Mouse (Mus musculus): ENCODE results near the gene Neu3. TPM values are rescaled to one million over a fixed set of nuclear protein-coding genes. Genes with fewer than 3 reads are reported as not detected.

The Neu3 gene
- polyA plus RNA-seq, 2 experiments: 3.0 to 3.2 TPM

- Histone ChIP-seq H3K27ac (replicated peaks; ENCODE audit: low read depth, low read length) (no peak overlapping the region), H3K4me3 (replicated peaks; ENCODE audit: low read length) (no peak overlapping the region), H3K27me3 (ENCODE audit: control insufficient read depth, insufficient read depth, low read length) (0 out of 2 replicates have a peak, but pooled peaks cover 5% of the 10 kb centered on the region), H3K9me3 (ENCODE audit: control insufficient read depth, low read length) (no peaks in the 10 kb centered on the region), H3K9ac (ENCODE audit: low read depth, low read length, severe bottlenecking) (no peak overlapping the region), H3K4me1 (ENCODE audit: control insufficient read depth, insufficient read depth, low read length) (peaks cover 14% of the 10 kb centered on the region), H3K36me3 (ENCODE audit: control insufficient read depth, insufficient read depth, low read length) (no peaks in the 10 kb centered on the region), H3K4me2 (replicated peaks; ENCODE audit: low read depth, low read length, severe bottlenecking) (0 out of 2 replicates have a peak overlapping the region, but pooled peaks have one; percentile 15)
- WGBS: 9% methylated on average over 17 of the region's 17 CpGs
- ATAC-seq (ENCODE audit: low FRiP score, low read depth) (no peak), DNase-seq (ENCODE audit: low spot score) (peak; percentile 9)
- no peak for TF ChIP-seq POLR2A (IDR thresholded peaks at IDR 0.05; ENCODE audit: borderline replicate concordance, extremely low read depth, insufficient read depth, insufficient read length)
These were observed 32.8 kb downstream of the Neu3 start for GRCm38 (mm10) chr7:99795192-99795981.

GRCm38 (mm10) chr7:99794096-99794495 lies 34.1 kb downstream of the Neu3 start:
- Histone ChIP-seq H3K36me3 (ENCODE audit: control insufficient read depth, insufficient read depth, low read length) (no peaks in the 10 kb centered on the region), H3K27ac (replicated peaks; ENCODE audit: low read depth, low read length) (no peak overlapping the region), H3K27me3 (ENCODE audit: control insufficient read depth, insufficient read depth, low read length) (0 out of 2 replicates have a peak, but pooled peaks cover 5% of the 10 kb centered on the region), H3K9me3 (ENCODE audit: control insufficient read depth, low read length) (no peaks in the 10 kb centered on the region), H3K4me2 (replicated peaks; ENCODE audit: low read depth, low read length, severe bottlenecking) (no peak overlapping the region), H3K9ac (ENCODE audit: low read depth, low read length, severe bottlenecking) (no peak overlapping the region), H3K4me3 (replicated peaks; ENCODE audit: low read length) (no peak overlapping the region), H3K4me1 (ENCODE audit: control insufficient read depth, insufficient read depth, low read length) (peaks cover 16% of the 10 kb centered on the region)
- ATAC-seq (ENCODE audit: low FRiP score, low read depth) (no peak), DNase-seq (ENCODE audit: low spot score) (no peak)
- 50% methylated on average over 2 of the region's 2 CpGs for WGBS
- TF ChIP-seq POLR2A (IDR thresholded peaks at IDR 0.05; ENCODE audit: borderline replicate concordance, extremely low read depth, insufficient read depth, insufficient read length): no peak

- H3K9ac ChIP-seq (ENCODE audit: low read depth, low read length, severe bottlenecking): no peak overlapping the region
- no peak for ATAC-seq (ENCODE audit: low FRiP score, low read depth)
- no peaks in the 10 kb centered on the region for H3K9me3 ChIP-seq (ENCODE audit: control insufficient read depth, low read length)
- WGBS: 61% methylated on average over 10 of the region's 10 CpGs
- no peak overlapping the region for H3K27ac ChIP-seq (replicated peaks; ENCODE audit: low read depth, low read length)
- no peak overlapping the region for H3K4me2 ChIP-seq (replicated peaks; ENCODE audit: low read depth, low read length, severe bottlenecking)
- no peak for DNase-seq (ENCODE audit: low spot score)
- peaks cover 23% of the 10 kb centered on the region for H3K4me1 ChIP-seq (ENCODE audit: control insufficient read depth, insufficient read depth, low read length)
- H3K27me3 ChIP-seq (ENCODE audit: control insufficient read depth, insufficient read depth, low read length): no peaks in the 10 kb centered on the region
- H3K36me3 ChIP-seq (ENCODE audit: control insufficient read depth, insufficient read depth, low read length): no peaks in the 10 kb centered on the region
- no peak for TF ChIP-seq POLR2A (IDR thresholded peaks at IDR 0.05; ENCODE audit: borderline replicate concordance, extremely low read depth, insufficient read depth, insufficient read length)
- H3K4me3 ChIP-seq (replicated peaks; ENCODE audit: low read length): no peak overlapping the region
These were observed 37.4 kb downstream of the Neu3 start for GRCm38 (mm10) chr7:99790816-99791215.

- TF ChIP-seq POLR2A (IDR thresholded peaks at IDR 0.05; ENCODE audit: borderline replicate concordance, extremely low read depth, insufficient read depth, insufficient read length): no peak
- Histone ChIP-seq H3K4me1 (ENCODE audit: control insufficient read depth, insufficient read depth, low read length) (peaks cover 16% of the 10 kb centered on the region), H3K36me3 (ENCODE audit: control insufficient read depth, insufficient read depth, low read length) (no peaks in the 10 kb centered on the region), H3K27me3 (ENCODE audit: control insufficient read depth, insufficient read depth, low read length) (no peaks in the 10 kb centered on the region), H3K9ac (ENCODE audit: low read depth, low read length, severe bottlenecking) (no peak overlapping the region), H3K27ac (replicated peaks; ENCODE audit: low read depth, low read length) (no peak overlapping the region), H3K4me2 (replicated peaks; ENCODE audit: low read depth, low read length, severe bottlenecking) (no peak overlapping the region), H3K9me3 (ENCODE audit: control insufficient read depth, low read length) (no peaks in the 10 kb centered on the region), H3K4me3 (replicated peaks; ENCODE audit: low read length) (no peak overlapping the region)
- ATAC-seq (ENCODE audit: low FRiP score, low read depth): peak; percentile 75
- WGBS: 2% methylated on average over 5 of the region's 5 CpGs
- DNase-seq (ENCODE audit: low spot score): peak; percentile 59
These were observed 39.7 kb downstream of the Neu3 start for GRCm38 (mm10) chr7:99788563-99788962.

- Histone ChIP-seq H3K36me3 (ENCODE audit: control insufficient read depth, insufficient read depth, low read length) (no peaks in the 10 kb centered on the region), H3K4me2 (replicated peaks; ENCODE audit: low read depth, low read length, severe bottlenecking) (no peak overlapping the region), H3K9ac (ENCODE audit: low read depth, low read length, severe bottlenecking) (no peak overlapping the region), H3K9me3 (ENCODE audit: control insufficient read depth, low read length) (no peaks in the 10 kb centered on the region), H3K27me3 (ENCODE audit: control insufficient read depth, insufficient read depth, low read length) (no peaks in the 10 kb centered on the region), H3K27ac (replicated peaks; ENCODE audit: low read depth, low read length) (no peak overlapping the region), H3K4me3 (replicated peaks; ENCODE audit: low read length) (no peak overlapping the region), H3K4me1 (ENCODE audit: control insufficient read depth, insufficient read depth, low read length) (peaks cover 16% of the 10 kb centered on the region)
- no peak for TF ChIP-seq POLR2A (IDR thresholded peaks at IDR 0.05; ENCODE audit: borderline replicate concordance, extremely low read depth, insufficient read depth, insufficient read length)
- DNase-seq (ENCODE audit: low spot score) (peak; percentile 7), ATAC-seq (ENCODE audit: low FRiP score, low read depth) (no peak)
- WGBS: 12% methylated on average over 2 of the region's 2 CpGs
These were observed 40.3 kb downstream of the Neu3 start for GRCm38 (mm10) chr7:99787935-99788334.

Data from limb, embryonic 14.5 days (tissue).